Mouse (Mus musculus): ENCODE results near the gene Rock2. TPM values are rescaled to one million over a fixed set of nuclear protein-coding genes. Genes with fewer than 3 reads are reported as not detected.

The Rock2 gene
- polyA plus RNA-seq, 1 experiment from 2014 or later = 16.5 TPM

- 41% methylated on average over 13 of the region's 13 CpGs for WGBS
- Histone ChIP-seq H3K27ac (no peak overlapping the region), H3K36me3 (no peaks in the 10 kb centered on the region)
Measured at GRCm38 (mm10) chr12:17032694-17033463, 138.2 kb downstream of the Rock2 start.

GRCm38 (mm10) chr12:17033464-17033841 is 138.8 kb downstream of the Rock2 start:
- Histone ChIP-seq H3K9me3 (no peaks in the 10 kb centered on the region), H3K4me3 (replicated peaks) (no peak overlapping the region), H3K27ac (no peak overlapping the region), H3K36me3 (no peaks in the 10 kb centered on the region), H3K27me3 (peaks cover 11% of the 10 kb centered on the region; the same call in 1 of the 2 replicates), H3K4me1 (replicated peaks) (peaks cover 3% of the 10 kb centered on the region; the same call in 1 of the 2 replicates), H3K4me2 (no peak overlapping the region), H3K9ac (replicated peaks) (no peak overlapping the region)
- 79% methylated on average over 9 of the region's 9 CpGs for WGBS
- ATAC-seq (ENCODE audit: insufficient number of reproducible peaks, insufficient read depth, low FRiP score, low TSS enrichment, low read depth) = no peak

More at GRCm38 (mm10) chr12:17032694-17033463, 138.2 kb downstream of the Rock2 start:
- Histone ChIP-seq H3K9me3 (peaks cover 5% of the 10 kb centered on the region; the same call in 1 of the 2 replicates), H3K27me3 (peaks cover 11% of the 10 kb centered on the region; the same call in 1 of the 2 replicates), H3K9ac (replicated peaks) (no peak overlapping the region), H3K4me1 (replicated peaks) (peaks cover 3% of the 10 kb centered on the region; the same call in 1 of the 2 replicates), H3K4me2 (no peak overlapping the region), H3K4me3 (replicated peaks) (no peak overlapping the region)
- no peak for ATAC-seq (ENCODE audit: insufficient number of reproducible peaks, insufficient read depth, low FRiP score, low TSS enrichment, low read depth)

- H3K4me2 ChIP-seq = no peak overlapping the region
- no peak overlapping the region for H3K9ac ChIP-seq (replicated peaks)
- peaks cover 11% of the 10 kb centered on the region; the same call in 1 of the 2 replicates for H3K27me3 ChIP-seq
- no peaks in the 10 kb centered on the region for H3K36me3 ChIP-seq
- WGBS = 75% methylated on average over 5 of the region's 5 CpGs
- no peaks in the 10 kb centered on the region for H3K9me3 ChIP-seq
- peaks cover 3% of the 10 kb centered on the region; the same call in 1 of the 2 replicates for H3K4me1 ChIP-seq (replicated peaks)
- H3K4me3 ChIP-seq (replicated peaks) = no peak overlapping the region
- no peak for ATAC-seq (ENCODE audit: insufficient number of reproducible peaks, insufficient read depth, low FRiP score, low TSS enrichment, low read depth)
- H3K27ac ChIP-seq = no peak overlapping the region
Measured at GRCm38 (mm10) chr12:17034671-17035070, 140.0 kb downstream of the Rock2 start.

- no peak overlapping the region for H3K4me3 ChIP-seq (replicated peaks)
- WGBS = 58% methylated on average over 2 of the region's 2 CpGs
- peaks cover 3% of the 10 kb centered on the region; the same call in 1 of the 2 replicates for H3K4me1 ChIP-seq (replicated peaks)
- no peak overlapping the region for H3K4me2 ChIP-seq
- no peaks in the 10 kb centered on the region for H3K9me3 ChIP-seq
- no peak overlapping the region for H3K9ac ChIP-seq (replicated peaks)
- no peak overlapping the region for H3K27ac ChIP-seq
- peaks cover 11% of the 10 kb centered on the region; the same call in 1 of the 2 replicates for H3K27me3 ChIP-seq
- no peak for ATAC-seq (ENCODE audit: insufficient number of reproducible peaks, insufficient read depth, low FRiP score, low TSS enrichment, low read depth)
- no peaks in the 10 kb centered on the region for H3K36me3 ChIP-seq
Measured at GRCm38 (mm10) chr12:17035128-17035527, 140.4 kb downstream of the Rock2 start.

GRCm38 (mm10) chr12:17036532-17036931 is 141.8 kb downstream of the Rock2 start:
- WGBS = 59% methylated on average over 9 of the region's 9 CpGs
- 0 out of 2 replicates have a peak, but pooled peaks have one; percentile 28 for ATAC-seq (ENCODE audit: insufficient number of reproducible peaks, insufficient read depth, low FRiP score, low TSS enrichment, low read depth)
- no peak overlapping the region for H3K4me3 ChIP-seq (replicated peaks)
- no peaks in the 10 kb centered on the region for H3K9me3 ChIP-seq
- peaks cover 3% of the 10 kb centered on the region; the same call in 1 of the 2 replicates for H3K4me1 ChIP-seq (replicated peaks)
- H3K9ac ChIP-seq (replicated peaks) = no peak overlapping the region
- H3K36me3 ChIP-seq = no peaks in the 10 kb centered on the region
- H3K27ac ChIP-seq = no peak overlapping the region
- no peak overlapping the region for H3K4me2 ChIP-seq
- peaks cover 8% of the 10 kb centered on the region; the same call in 1 of the 2 replicates for H3K27me3 ChIP-seq

GRCm38 (mm10) chr12:17037053-17037610 is 142.4 kb downstream of the Rock2 start:
- no peaks in the 10 kb centered on the region for H3K36me3 ChIP-seq
- H3K27me3 ChIP-seq = peaks cover 3% of the 10 kb centered on the region; the same call in 1 of the 2 replicates
- no peak overlapping the region for H3K4me3 ChIP-seq (replicated peaks)
- ATAC-seq (ENCODE audit: insufficient number of reproducible peaks, insufficient read depth, low FRiP score, low TSS enrichment, low read depth) = no peak
- H3K9ac ChIP-seq (replicated peaks) = no peak overlapping the region
- no peak overlapping the region for H3K4me2 ChIP-seq
- no peak overlapping the region for H3K27ac ChIP-seq
- 55% methylated on average over 14 of the region's 14 CpGs for WGBS
- H3K4me1 ChIP-seq (replicated peaks) = peaks cover 3% of the 10 kb centered on the region; the same call in 1 of the 2 replicates
- no peaks in the 10 kb centered on the region for H3K9me3 ChIP-seq

Other genes with a start within 250 kb of the Rock2 start
- gene Ntsr2, start 241.5 kb upstream of the Rock2 start, polyA plus RNA-seq (2016; fragmentation: Nextera tagmentation; extraction: Ambion mirVana) = not detected in 2 replicates
- 6.4 and 8.1 TPM in 2 replicates for gene Greb1, start 94.0 kb upstream of the Rock2 start, polyA plus RNA-seq (2016; fragmentation: Nextera tagmentation; extraction: Ambion mirVana)
- gene E2f6, start 83.9 kb upstream of the Rock2 start, polyA plus RNA-seq (2016; fragmentation: Nextera tagmentation; extraction: Ambion mirVana) = 75.8 and 76.6 TPM in 2 replicates
- gene Pqlc3, start 105.5 kb downstream of the Rock2 start, polyA plus RNA-seq (2016; fragmentation: Nextera tagmentation; extraction: Ambion mirVana) = 6.0 and 6.6 TPM in 2 replicates
- 0.75 and 1.1 TPM in 2 replicates for gene 2410004P03Rik, start 116.8 kb downstream of the Rock2 start, polyA plus RNA-seq (2016; fragmentation: Nextera tagmentation; extraction: Ambion mirVana)

Measured in limb, embryonic 12.5 days (tissue).